Mouse (Mus musculus): ENCODE results near the gene Fbxl15. TPM values are rescaled to one million over a fixed set of nuclear protein-coding genes. Genes with fewer than 3 reads are reported as not detected.

Gene Fbxl15
- polyA plus RNA-seq, 1 experiment from 2014 or later: 9.9 TPM

DNA sequence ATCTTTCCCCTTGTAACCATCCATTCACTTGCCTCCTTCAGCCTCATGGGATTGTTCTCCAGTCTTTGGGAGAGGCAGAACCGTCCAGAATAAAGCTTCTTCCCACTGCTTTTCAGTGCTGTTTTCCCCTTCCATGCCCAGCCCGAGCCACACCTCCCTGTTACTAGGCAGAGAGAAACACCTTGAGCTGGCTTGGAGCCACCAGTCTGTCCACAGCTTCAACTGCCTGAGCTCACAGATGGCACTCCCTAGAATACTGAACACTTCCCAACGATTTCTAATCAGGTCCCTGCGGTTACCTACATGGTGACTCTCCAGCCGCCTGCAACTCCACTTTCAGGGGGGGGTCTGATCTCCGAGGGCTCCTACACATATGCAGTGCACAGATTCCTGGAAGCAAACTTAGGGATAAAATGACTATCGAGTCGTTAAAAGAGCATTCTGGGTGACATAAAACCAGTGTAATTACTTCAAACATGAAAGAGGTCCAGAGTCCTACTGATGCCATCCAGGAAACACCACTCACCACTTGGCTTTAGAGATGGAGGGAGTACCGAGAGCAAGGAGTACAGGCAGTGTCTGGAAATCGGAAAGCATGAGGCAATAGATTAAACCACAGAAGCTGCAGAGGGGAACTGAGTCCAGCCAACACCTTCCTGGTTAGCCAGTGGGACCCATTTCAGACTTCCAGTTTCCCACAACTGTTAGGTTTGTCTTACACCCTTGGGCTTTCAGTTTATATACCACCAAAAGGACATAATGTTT lies 22.4 kb downstream of the Fbxl15 start, which contains the start of gene 2310034G01Rik:
2310034G01Rik (minus strand) TSS at position 135 of the 765 bp plus-strand sequence.
- peak within 1 kb of the TSS; percentile 80 for H3K4me3 ChIP-seq
- WGBS: 53% methylated on average over 10 of the region's 10 CpGs
- H3K9ac ChIP-seq: peak within 1 kb of the TSS; percentile 84
- no peaks in the 10 kb centered on the region for H3K9me3 ChIP-seq (replicated peaks)
- no peak within 1 kb of the TSS for H3K27ac ChIP-seq (ENCODE audit: poor library complexity, severe bottlenecking)
- H3K27me3 ChIP-seq (replicated peaks): peaks cover 48% of the 10 kb centered on the region
- H3K4me2 ChIP-seq: peak within 1 kb of the TSS; percentile 99
- H3K36me3 ChIP-seq: no peaks in the 10 kb centered on the region
- H3K4me1 ChIP-seq (replicated peaks): peaks cover 15% of the 10 kb centered on the region
- no peak for ATAC-seq (ENCODE audit: insufficient number of reproducible peaks, low FRiP score)

DNA sequence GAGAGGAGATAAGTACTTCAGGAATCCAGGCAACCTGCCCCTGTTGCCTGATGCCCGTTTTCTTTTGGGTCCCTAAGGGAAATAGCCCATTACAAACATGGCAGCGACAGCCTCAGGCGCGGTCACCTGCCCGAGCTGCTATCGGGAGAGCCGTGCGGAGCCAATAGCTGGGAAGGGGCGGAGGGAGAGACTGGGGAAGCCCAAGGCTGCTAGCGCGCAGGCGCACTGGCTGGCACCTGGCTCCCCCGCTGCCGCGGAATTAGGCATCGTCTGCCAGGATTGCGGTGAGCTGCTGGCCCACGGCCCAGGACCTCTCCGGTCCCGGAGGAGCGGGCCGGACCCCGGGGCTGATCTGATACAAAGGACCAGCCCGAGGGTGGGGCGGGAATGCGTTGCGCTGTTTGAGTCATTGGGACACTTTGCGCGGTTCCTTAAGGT lies 28.7 kb downstream of the Fbxl15 start:
- WGBS: 1% methylated on average over 29 of the region's 29 CpGs
- H3K27ac ChIP-seq (ENCODE audit: poor library complexity, severe bottlenecking): no peak overlapping the region
- H3K4me2 ChIP-seq: peak overlapping the region; percentile 87
- H3K36me3 ChIP-seq: no peaks in the 10 kb centered on the region
- H3K4me1 ChIP-seq (replicated peaks): peaks cover 3% of the 10 kb centered on the region; the same call in 1 of the 2 replicates
- peak; percentile 89 for ATAC-seq (ENCODE audit: insufficient number of reproducible peaks, low FRiP score)
- peak overlapping the region; percentile 61 for H3K4me3 ChIP-seq
- no peaks in the 10 kb centered on the region for H3K9me3 ChIP-seq (replicated peaks)
- peaks cover 26% of the 10 kb centered on the region for H3K27me3 ChIP-seq (replicated peaks)
- no peak overlapping the region; the same call in none of the 2 replicates for H3K9ac ChIP-seq

DNA sequence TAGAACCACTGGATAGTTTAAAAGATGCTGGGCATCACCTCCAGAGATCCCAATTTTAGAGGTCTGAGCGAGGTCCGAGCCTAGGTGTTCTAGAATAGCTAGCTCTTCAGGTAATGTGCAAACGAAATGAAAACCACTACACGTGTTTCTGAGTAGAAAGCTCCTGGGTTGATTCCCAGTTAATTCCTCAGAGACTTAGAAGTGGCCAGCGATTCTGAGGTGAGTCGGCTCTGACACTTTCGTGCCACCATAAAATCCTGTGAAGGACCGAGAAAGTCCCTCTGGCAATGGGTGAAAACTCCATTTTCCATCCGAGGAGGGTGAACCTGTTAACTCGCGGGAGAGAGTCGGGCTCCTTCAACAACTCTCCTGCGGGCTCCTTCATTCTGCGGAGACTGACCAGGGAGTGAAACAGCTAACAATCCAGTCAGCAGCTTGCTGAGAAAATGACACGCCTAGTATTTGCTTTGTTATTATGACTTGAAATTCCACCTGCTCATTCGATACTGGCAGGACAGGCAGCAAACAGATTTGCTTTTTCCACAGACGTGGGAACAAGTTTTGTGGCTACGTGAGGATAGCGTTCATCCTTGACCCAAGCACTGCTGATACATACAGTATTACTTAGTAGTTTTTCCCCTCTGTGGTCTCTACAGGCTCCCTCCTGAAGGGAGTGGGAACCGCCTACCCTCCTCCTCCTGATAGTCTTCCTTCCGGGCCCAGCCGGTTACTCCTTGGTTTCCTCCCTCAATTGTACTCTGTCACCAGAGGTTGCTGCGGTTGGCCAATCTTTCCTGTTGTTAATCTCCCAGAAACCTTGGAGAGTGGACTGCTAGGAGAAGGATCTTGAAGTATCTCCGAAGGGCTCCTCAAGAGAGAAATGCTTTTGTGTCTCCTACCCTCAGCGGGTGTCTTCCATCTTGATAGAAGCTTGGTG lies 29.6 kb downstream of the Fbxl15 start:
- peak overlapping the region; percentile 87 for H3K4me2 ChIP-seq
- H3K27me3 ChIP-seq (replicated peaks): peaks cover 23% of the 10 kb centered on the region
- 0 out of 2 replicates have a peak, but pooled peaks have one; percentile 41 for ATAC-seq (ENCODE audit: insufficient number of reproducible peaks, low FRiP score)
- no peak overlapping the region; the same call in 1 of the 2 replicates for H3K9ac ChIP-seq
- WGBS: 16% methylated on average over 25 of the region's 25 CpGs
- H3K27ac ChIP-seq (ENCODE audit: poor library complexity, severe bottlenecking): no peak overlapping the region
- no peaks in the 10 kb centered on the region for H3K9me3 ChIP-seq (replicated peaks)
- H3K4me1 ChIP-seq (replicated peaks): peaks cover 3% of the 10 kb centered on the region; the same call in 1 of the 2 replicates
- H3K36me3 ChIP-seq: no peaks in the 10 kb centered on the region
- H3K4me3 ChIP-seq: peak overlapping the region; percentile 61

DNA sequence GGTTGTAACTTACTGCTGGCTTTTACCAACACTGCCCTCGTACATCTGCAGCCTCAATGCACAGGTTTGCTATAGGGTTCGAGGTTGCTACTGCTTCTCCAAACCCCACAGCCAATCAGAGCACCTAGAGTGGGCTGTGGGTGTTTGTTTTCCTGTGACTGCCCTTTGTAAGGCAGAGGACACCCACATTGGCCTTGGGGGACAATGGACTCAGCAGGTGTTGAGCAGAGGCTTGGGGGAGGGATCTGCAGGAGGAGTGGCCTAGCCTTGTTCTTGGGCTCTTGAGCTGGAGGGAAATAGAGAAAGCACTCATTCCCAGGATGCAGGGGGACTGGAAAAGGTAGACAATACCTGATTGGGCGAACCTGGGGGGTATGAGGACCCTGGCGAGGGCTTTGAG lies 30.4 kb downstream of the Fbxl15 start:
- no peaks in the 10 kb centered on the region for H3K9me3 ChIP-seq (replicated peaks)
- 62% methylated on average over 4 of the region's 4 CpGs for WGBS
- H3K4me1 ChIP-seq (replicated peaks): peaks cover 3% of the 10 kb centered on the region; the same call in 1 of the 2 replicates
- H3K4me2 ChIP-seq: peak overlapping the region; percentile 87
- H3K27me3 ChIP-seq (replicated peaks): peaks cover 18% of the 10 kb centered on the region
- no peak overlapping the region for H3K9ac ChIP-seq
- no peak for ATAC-seq (ENCODE audit: insufficient number of reproducible peaks, low FRiP score)
- no peaks in the 10 kb centered on the region for H3K36me3 ChIP-seq
- H3K27ac ChIP-seq (ENCODE audit: poor library complexity, severe bottlenecking): no peak overlapping the region
- H3K4me3 ChIP-seq: no peak overlapping the region

DNA sequence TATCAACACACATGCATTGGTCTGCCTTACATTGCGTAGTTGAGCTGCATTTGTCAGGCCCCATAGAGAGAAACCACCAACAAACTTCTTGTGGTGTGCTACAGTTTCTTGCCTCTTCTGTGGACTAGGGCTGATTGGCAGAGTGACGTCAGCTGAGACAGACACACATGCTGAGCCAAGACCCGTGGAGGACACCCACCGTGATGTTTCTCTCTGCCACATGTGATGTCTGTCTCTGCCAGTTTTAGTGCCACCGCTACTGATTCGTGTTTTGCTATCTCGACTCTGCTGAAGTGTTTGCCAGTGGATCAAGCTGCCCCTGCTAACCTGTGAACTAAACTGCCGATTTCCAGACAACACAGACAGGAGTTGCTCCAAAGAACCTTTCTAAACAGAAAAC lies 34.1 kb downstream of the Fbxl15 start:
- no peak overlapping the region for H3K27ac ChIP-seq (ENCODE audit: poor library complexity, severe bottlenecking)
- H3K9ac ChIP-seq: no peak overlapping the region
- no peak overlapping the region for H3K4me2 ChIP-seq
- WGBS: 81% methylated on average over 8 of the region's 8 CpGs
- no peak for ATAC-seq (ENCODE audit: insufficient number of reproducible peaks, low FRiP score)
- no peaks in the 10 kb centered on the region for H3K36me3 ChIP-seq
- peaks cover 14% of the 10 kb centered on the region for H3K27me3 ChIP-seq (replicated peaks)
- H3K9me3 ChIP-seq (replicated peaks): no peaks in the 10 kb centered on the region
- H3K4me3 ChIP-seq: no peak overlapping the region
- H3K4me1 ChIP-seq (replicated peaks): peaks cover 1% of the 10 kb centered on the region; the same call in 1 of the 2 replicates

DNA sequence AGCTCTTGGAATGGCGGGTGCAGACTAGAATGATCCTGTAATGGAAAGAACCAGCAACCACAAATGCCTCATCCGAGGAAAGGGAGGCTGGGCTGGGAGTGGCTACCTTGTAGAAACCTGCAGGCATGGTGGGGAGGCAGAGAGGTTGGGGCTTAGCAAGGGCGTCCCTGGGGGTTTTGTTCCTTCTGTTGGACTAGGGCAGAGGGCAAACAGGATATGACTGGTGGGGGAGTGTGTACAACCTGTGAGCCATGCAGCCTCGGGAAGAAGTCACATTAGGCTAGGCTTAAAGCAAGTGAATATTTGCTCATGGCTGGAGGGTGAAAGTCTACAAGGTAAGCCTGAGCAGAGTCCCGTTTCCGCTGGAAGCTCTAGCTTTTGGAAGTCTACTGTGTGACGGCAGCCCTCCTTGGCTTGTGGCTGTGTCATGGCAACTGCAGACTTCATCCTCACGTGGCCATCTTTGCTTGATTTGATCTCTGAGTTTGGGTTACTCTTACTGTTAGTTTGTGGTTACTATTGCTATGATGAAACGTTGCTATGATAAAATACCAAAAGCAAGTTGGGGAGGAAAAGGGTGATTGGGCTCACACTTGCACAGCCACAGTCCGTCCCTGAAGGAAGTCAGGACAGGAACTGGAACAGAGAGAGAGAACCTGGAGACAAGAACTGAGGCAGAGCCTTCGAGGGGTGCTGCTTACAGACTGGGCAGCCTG lies 35.5 kb downstream of the Fbxl15 start:
- H3K4me1 ChIP-seq (replicated peaks): no peaks in the 10 kb centered on the region
- peaks cover 2% of the 10 kb centered on the region for H3K27me3 ChIP-seq (replicated peaks)
- no peak overlapping the region for H3K27ac ChIP-seq (ENCODE audit: poor library complexity, severe bottlenecking)
- H3K36me3 ChIP-seq: no peaks in the 10 kb centered on the region
- no peak overlapping the region for H3K4me2 ChIP-seq
- no peak overlapping the region for H3K9ac ChIP-seq
- no peaks in the 10 kb centered on the region for H3K9me3 ChIP-seq (replicated peaks)
- WGBS: 78% methylated on average over 11 of the region's 11 CpGs
- no peak for ATAC-seq (ENCODE audit: insufficient number of reproducible peaks, low FRiP score)
- no peak overlapping the region for H3K4me3 ChIP-seq

DNA sequence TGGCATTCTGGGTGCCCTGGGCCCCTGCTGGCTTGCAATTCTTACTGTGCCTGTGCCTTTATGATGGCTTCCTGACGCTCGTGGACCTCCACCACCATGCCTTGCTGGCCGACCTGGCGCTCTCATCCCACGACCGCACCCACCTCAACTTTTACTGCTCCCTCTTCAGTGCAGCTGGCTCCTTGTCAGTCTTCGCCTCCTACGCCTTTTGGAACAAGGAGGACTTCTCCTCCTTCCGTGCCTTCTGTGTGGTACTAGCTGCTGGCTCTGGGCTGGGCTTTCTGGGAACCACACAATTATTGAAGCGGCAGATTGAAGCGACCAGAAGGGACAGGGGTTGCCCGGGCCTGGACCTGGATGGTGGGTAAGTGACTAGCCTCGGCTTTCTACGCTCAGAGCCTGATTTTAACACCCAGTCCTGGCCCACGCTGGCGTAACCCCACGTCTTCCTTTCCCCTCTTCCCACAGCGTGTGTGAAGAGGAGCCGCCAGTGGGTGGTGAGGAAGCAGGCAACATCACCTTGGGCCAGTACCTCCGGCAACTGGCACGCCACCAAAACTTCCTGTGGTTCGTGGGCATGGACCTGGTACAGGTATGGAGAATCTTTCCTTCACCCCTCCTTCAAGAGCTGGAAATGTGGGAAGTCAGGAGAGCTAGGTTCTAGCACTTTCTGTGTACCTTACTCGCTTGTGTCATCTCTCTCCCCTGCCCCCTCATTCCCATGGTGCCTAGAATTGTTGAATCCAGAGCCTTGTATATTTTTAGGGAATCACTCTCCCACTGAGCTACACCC lies 40.0 kb downstream of the Fbxl15 start:
- H3K4me2 ChIP-seq: no peak overlapping the region
- 83% methylated on average over 23 of the region's 23 CpGs for WGBS
- no peak overlapping the region for H3K9ac ChIP-seq
- no peaks in the 10 kb centered on the region for H3K27me3 ChIP-seq (replicated peaks)
- no peaks in the 10 kb centered on the region for H3K36me3 ChIP-seq
- H3K4me1 ChIP-seq (replicated peaks): 0 out of 2 replicates have a peak, but pooled peaks cover 2% of the 10 kb centered on the region
- ATAC-seq (ENCODE audit: insufficient number of reproducible peaks, low FRiP score): no peak
- no peak overlapping the region for H3K27ac ChIP-seq (ENCODE audit: poor library complexity, severe bottlenecking)
- no peak overlapping the region for H3K4me3 ChIP-seq
- H3K9me3 ChIP-seq (replicated peaks): no peaks in the 10 kb centered on the region

DNA sequence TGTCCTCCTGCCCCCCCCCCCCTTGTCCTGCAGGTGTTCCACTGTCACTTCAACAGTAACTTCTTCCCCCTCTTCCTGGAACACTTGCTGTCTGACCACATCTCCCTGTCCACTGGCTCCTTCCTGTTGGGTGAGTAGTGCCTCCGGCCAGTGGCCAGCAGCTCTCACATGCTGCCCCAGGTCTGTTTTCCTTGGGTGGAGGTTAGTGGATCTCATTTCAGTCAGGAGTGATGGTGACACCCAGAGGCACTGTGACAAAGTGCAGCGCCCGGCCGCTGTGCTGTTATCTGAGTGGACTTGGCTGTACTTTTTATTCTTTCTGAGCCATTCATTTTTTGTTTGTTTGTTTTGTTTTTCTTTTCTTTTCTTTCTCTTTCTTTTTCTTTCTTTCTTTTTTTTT lies 41.2 kb downstream of the Fbxl15 start:
- Histone ChIP-seq H3K4me1 (replicated peaks) (0 out of 2 replicates have a peak, but pooled peaks cover 2% of the 10 kb centered on the region), H3K9ac (no peak overlapping the region), H3K36me3 (no peaks in the 10 kb centered on the region), H3K27me3 (replicated peaks) (no peaks in the 10 kb centered on the region), H3K9me3 (replicated peaks) (no peaks in the 10 kb centered on the region), H3K4me3 (no peak overlapping the region), H3K4me2 (no peak overlapping the region), H3K27ac (ENCODE audit: poor library complexity, severe bottlenecking) (no peak overlapping the region)
- 13% methylated on average over 4 of the region's 4 CpGs for WGBS
- ATAC-seq (ENCODE audit: insufficient number of reproducible peaks, low FRiP score): peak; percentile 71; the same call in 1 of the 2 replicates

DNA sequence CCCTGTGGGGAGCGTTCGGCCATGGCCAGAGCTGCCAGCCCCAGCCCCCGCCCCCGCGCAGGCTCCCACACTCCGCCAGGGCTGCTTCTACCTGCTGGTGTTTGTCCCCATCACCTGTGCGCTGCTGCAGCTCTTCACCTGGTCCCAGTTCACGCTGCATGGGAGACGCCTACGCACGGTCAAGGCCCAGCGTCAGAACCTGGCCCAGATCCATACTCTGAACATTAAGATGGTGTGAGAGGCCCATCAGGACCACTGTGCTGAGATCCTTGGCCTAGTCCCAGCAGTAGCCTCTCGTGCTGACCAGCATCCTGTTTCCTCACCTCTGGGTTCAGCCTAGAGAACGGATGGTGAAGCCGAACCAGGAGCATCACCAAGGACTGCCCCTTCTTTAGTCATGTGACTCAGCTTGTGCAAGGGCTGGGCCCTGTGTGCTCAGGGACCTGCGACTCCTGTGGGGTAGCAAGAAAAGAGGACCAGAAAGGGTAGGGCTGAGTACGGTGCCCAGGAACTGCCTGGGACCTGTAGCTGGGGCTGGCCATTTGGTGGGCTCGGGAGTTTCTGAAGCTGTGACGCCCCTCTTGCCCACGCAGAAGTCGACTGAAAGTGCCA lies 46.6 kb downstream of the Fbxl15 start:
- Histone ChIP-seq H3K4me2 (no peak overlapping the region), H3K27ac (ENCODE audit: poor library complexity, severe bottlenecking) (no peak overlapping the region), H3K36me3 (peaks cover 33% of the 10 kb centered on the region), H3K9ac (no peak overlapping the region), H3K9me3 (replicated peaks) (no peaks in the 10 kb centered on the region), H3K4me3 (no peak overlapping the region), H3K4me1 (replicated peaks) (no peaks in the 10 kb centered on the region; the same call in 1 of the 2 replicates), H3K27me3 (replicated peaks) (no peaks in the 10 kb centered on the region)
- 0 out of 2 replicates have a peak, but pooled peaks have one; percentile 33 for ATAC-seq (ENCODE audit: insufficient number of reproducible peaks, low FRiP score)
- WGBS: 62% methylated on average over 21 of the region's 21 CpGs

DNA sequence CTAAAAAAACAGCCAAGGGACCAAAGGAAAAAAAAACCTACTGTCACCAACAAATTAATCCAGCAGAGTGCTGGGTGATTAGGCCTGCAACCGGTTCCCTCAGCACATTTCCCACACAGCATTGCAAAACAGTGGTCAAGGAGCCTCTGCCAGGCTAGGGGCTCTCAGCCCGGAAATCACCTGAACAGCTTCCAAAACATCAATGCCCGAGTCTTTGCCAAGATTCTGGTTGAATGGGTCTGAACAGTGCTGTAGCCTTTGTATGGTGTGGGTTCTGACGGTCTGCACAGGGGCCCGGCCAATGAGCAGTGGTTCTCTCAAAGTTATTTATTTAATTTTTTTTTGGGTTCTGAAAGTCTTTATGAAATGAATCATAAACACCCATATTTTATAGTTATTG lies 47.5 kb downstream of the Fbxl15 start:
- H3K4me2 ChIP-seq: no peak overlapping the region
- peaks cover 42% of the 10 kb centered on the region for H3K36me3 ChIP-seq
- ATAC-seq (ENCODE audit: insufficient number of reproducible peaks, low FRiP score): no peak
- H3K4me1 ChIP-seq (replicated peaks): no peaks in the 10 kb centered on the region; the same call in 1 of the 2 replicates
- H3K9ac ChIP-seq: no peak overlapping the region
- no peaks in the 10 kb centered on the region for H3K9me3 ChIP-seq (replicated peaks)
- no peak overlapping the region for H3K27ac ChIP-seq (ENCODE audit: poor library complexity, severe bottlenecking)
- 77% methylated on average over 5 of the region's 5 CpGs for WGBS
- no peak overlapping the region for H3K4me3 ChIP-seq
- H3K27me3 ChIP-seq (replicated peaks): no peaks in the 10 kb centered on the region
